Mouse (Mus musculus): ENCODE data around the gene Src. TPM values are rescaled to one million over a fixed set of nuclear protein-coding genes. Genes with fewer than 3 reads are reported as not detected.
A peak's percentile ranks its signal among the peaks of the same experiment; 100 is the strongest.

The Src gene
- polyA plus RNA-seq, 1 experiment: 24.6 TPM

DNA sequence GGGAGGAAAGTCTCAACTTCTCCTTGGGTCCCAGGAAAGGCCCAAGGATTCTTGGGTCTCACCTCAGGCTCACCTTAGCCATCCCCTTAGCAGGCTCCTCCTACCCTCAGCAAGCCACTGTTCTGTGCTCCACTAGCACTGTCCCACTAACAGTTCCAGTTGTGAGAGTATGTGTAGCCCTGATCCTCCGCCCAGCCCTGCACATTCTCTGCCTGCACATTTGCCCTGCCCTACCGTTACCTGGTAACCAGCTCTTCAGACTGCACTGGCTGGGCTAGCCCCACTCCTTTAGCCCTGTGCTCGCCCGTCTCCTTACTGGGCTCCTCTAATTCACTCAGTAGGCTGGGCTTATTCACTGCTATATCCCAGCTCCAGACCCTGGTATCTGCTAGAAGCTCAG lies 2.2 kb downstream of the Src start:
- Histone ChIP-seq H3K4me1 (replicated peaks; ENCODE audit: control insufficient read depth, insufficient read depth, low read length) (no peaks in the 10 kb centered on the region), H3K36me3 (ENCODE audit: control insufficient read depth, insufficient read depth, low read length) (no peaks in the 10 kb centered on the region), H3K27ac (ENCODE audit: control insufficient read depth, insufficient read depth, low read length) (no peak overlapping the region), H3K4me3 (ENCODE audit: control insufficient read depth, insufficient read depth, low read length) (no peak overlapping the region), H3K27me3 (ENCODE audit: control insufficient read depth, insufficient read depth, low read length) (peaks cover 10% of the 10 kb centered on the region)
- 97% methylated on average over 4 of the region's 4 CpGs for WGBS
- TF ChIP-seq CTCF (IDR thresholded peaks at IDR 0.05; ENCODE audit: borderline replicate concordance, control insufficient read depth, extremely low read depth, insufficient read depth, low read length, poor library complexity) (no peak), POLR2A (IDR thresholded peaks at IDR 0.05; ENCODE audit: control insufficient read depth, extremely low read depth, insufficient read depth, low read length, poor library complexity) (no peak)
- no peak for DNase-seq

DNA sequence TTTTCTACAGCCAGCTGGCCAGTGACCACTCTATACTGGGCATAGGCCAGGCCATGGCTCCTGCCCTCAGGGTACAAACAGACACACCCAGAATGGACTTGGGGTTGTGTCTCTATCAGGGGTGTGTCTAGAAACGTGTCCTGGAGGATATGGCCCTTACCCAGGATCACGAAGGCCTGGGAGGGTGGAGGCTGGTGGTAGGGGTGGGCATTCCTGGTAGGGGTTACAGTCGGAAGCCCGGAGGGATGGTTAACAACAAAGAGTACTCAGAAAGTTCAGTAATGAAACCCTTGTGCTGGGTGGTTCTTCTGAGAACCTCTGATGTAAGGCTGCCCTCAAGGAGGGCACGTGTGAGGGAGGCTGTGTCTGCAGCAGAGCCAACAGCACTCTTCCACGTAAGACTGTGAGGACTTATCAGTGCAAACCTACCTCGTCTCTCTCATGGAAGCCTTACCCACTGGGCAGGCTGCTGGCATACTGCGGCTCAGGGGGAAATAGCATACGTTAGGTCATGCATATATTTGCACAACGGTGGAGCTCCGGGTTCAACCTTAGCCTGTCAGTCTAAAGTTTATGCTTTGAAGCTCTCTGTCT lies 3.9 kb downstream of the Src start:
- H3K27me3 ChIP-seq (ENCODE audit: control insufficient read depth, insufficient read depth, low read length): peaks cover 10% of the 10 kb centered on the region
- DNase-seq: no peak
- no peaks in the 10 kb centered on the region for H3K4me1 ChIP-seq (replicated peaks; ENCODE audit: control insufficient read depth, insufficient read depth, low read length)
- no peak overlapping the region for H3K4me3 ChIP-seq (ENCODE audit: control insufficient read depth, insufficient read depth, low read length)
- H3K36me3 ChIP-seq (ENCODE audit: control insufficient read depth, insufficient read depth, low read length): no peaks in the 10 kb centered on the region
- TF ChIP-seq CTCF (IDR thresholded peaks at IDR 0.05; ENCODE audit: borderline replicate concordance, control insufficient read depth, extremely low read depth, insufficient read depth, low read length, poor library complexity): no peak
- TF ChIP-seq POLR2A (IDR thresholded peaks at IDR 0.05; ENCODE audit: control insufficient read depth, extremely low read depth, insufficient read depth, low read length, poor library complexity): no peak
- 90% methylated on average over 11 of the region's 11 CpGs for WGBS
- H3K27ac ChIP-seq (ENCODE audit: control insufficient read depth, insufficient read depth, low read length): no peak overlapping the region

DNA sequence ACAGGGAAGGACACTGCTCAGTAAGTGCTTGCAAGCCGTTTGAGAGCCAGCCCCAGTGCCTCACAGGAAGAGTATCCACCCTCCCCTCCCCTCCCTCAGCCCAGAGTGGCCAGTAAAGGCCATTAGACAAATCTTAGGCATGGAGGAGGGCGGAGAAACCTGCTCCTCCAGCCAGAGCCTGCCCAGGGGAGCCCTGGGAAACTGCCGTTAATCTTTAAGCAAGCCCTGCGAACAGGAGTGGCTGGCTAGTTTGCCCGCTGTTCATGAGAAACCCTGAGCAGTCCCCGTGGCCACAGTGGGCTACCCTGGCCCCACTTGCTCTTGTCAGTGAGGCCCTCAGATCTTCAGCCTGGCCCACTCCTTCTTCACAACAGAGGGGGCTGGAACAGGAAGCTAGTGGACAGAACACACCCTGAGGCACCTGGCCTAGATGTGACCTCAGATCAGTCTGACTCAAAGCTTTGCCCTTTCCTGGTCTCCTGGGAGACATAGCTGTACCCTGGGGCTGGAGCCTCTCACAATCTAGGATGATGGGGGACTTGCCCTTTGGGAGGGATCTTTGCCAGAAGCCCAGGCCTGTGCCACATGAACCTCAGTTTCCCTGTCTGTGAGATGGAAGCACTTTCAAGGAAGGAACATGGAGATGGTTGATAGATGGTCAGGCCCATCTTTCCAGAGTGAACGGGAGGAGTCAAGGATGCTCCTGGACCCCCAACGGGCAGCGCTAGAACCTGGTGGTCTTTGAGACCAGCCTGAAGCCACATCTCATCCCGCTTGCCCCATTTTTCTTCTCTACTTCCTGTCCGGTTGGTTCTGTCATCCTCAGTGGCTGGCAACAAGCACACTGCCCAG lies 4.8 kb downstream of the Src start:
- no peak for TF ChIP-seq CTCF (IDR thresholded peaks at IDR 0.05; ENCODE audit: borderline replicate concordance, control insufficient read depth, extremely low read depth, insufficient read depth, low read length, poor library complexity)
- TF ChIP-seq POLR2A (IDR thresholded peaks at IDR 0.05; ENCODE audit: control insufficient read depth, extremely low read depth, insufficient read depth, low read length, poor library complexity): no peak
- Histone ChIP-seq H3K4me3 (ENCODE audit: control insufficient read depth, insufficient read depth, low read length) (no peak overlapping the region), H3K4me1 (replicated peaks; ENCODE audit: control insufficient read depth, insufficient read depth, low read length) (no peaks in the 10 kb centered on the region), H3K27me3 (ENCODE audit: control insufficient read depth, insufficient read depth, low read length) (peaks cover 10% of the 10 kb centered on the region), H3K36me3 (ENCODE audit: control insufficient read depth, insufficient read depth, low read length) (no peaks in the 10 kb centered on the region), H3K27ac (ENCODE audit: control insufficient read depth, insufficient read depth, low read length) (no peak overlapping the region)
- DNase-seq: no peak
- whole genome bisulfite sequencing: 85% methylated on average over 11 of the region's 11 CpGs

DNA sequence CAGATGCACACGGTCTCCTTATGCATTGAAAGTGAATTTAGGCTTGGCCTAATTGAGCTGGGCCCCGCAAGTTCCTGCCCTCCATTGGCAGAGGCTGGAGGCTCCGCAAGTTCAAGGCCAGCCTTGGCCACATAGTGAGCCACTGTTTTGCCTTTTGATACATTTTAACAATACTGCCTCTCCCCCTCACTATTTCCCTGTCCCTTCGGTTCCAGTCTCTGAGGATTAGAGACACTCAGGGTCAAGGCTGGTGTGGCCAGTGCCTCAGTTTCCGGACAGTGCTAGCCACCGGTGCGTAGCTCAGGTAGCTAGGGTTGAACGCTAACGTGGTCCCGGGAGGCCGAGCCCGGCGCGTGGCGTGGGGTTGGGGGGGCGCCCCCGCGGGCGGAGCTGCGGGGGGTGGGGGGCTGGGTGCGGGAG lies 5.5 kb downstream of the Src start:
- Histone ChIP-seq H3K27ac (ENCODE audit: control insufficient read depth, insufficient read depth, low read length) (no peak overlapping the region), H3K4me3 (ENCODE audit: control insufficient read depth, insufficient read depth, low read length) (peak overlapping the region; percentile 15; the same call in 1 of the 2 replicates), H3K27me3 (ENCODE audit: control insufficient read depth, insufficient read depth, low read length) (peaks cover 10% of the 10 kb centered on the region), H3K36me3 (ENCODE audit: control insufficient read depth, insufficient read depth, low read length) (no peaks in the 10 kb centered on the region), H3K4me1 (replicated peaks; ENCODE audit: control insufficient read depth, insufficient read depth, low read length) (no peaks in the 10 kb centered on the region)
- TF ChIP-seq POLR2A (IDR thresholded peaks at IDR 0.05; ENCODE audit: control insufficient read depth, extremely low read depth, insufficient read depth, low read length, poor library complexity) (no peak), CTCF (IDR thresholded peaks at IDR 0.05; ENCODE audit: borderline replicate concordance, control insufficient read depth, extremely low read depth, insufficient read depth, low read length, poor library complexity) (no peak)
- WGBS: 14% methylated on average over 21 of the region's 21 CpGs
- no peak for DNase-seq

DNA sequence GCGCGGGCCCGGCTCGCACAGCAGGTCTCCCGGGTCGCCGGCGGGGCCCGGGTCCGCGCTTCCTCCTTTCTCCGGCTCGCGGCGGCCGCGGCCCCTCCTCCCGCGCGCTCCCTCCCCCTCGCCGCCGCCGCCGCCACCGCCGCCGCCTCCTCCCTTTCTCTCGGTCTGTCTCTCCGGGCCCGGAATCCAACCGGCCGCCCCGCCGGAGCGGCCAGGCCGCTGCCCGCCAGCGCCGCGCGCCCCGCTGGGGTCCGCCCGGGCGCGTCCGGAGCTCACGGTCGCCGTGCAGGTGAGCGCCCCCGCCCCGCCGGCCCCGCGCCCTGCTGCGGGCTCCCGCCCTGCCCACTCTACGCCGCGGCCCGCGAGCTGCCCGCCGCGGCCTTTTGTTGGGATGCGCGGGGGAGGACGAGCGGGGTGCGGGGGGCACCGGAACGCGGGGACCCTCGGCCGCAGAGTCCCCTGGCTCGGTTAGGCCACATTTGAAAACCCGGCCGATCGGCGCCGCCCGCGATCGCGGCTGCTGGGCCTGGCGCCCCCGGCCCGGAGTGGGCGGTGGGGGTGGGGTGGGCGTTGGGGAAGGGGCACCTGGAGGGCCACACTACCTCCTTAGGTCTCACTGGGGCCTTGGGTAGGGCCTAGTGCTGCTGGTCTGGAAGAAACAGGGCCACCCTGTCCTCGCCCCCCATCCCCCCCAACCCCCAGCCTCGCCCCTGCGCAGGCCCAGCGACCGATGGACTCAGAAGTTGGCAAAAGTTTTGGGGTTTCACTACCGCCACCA lies 6.1 kb downstream of the Src start:
- Histone ChIP-seq H3K27me3 (ENCODE audit: control insufficient read depth, insufficient read depth, low read length) (peaks cover 10% of the 10 kb centered on the region), H3K36me3 (ENCODE audit: control insufficient read depth, insufficient read depth, low read length) (no peaks in the 10 kb centered on the region), H3K4me3 (ENCODE audit: control insufficient read depth, insufficient read depth, low read length) (peak overlapping the region; percentile 33), H3K27ac (ENCODE audit: control insufficient read depth, insufficient read depth, low read length) (no peak overlapping the region), H3K4me1 (replicated peaks; ENCODE audit: control insufficient read depth, insufficient read depth, low read length) (no peaks in the 10 kb centered on the region)
- peak; percentile 20 for DNase-seq
- TF ChIP-seq CTCF (IDR thresholded peaks at IDR 0.05; ENCODE audit: borderline replicate concordance, control insufficient read depth, extremely low read depth, insufficient read depth, low read length, poor library complexity) (no peak), POLR2A (IDR thresholded peaks at IDR 0.05; ENCODE audit: control insufficient read depth, extremely low read depth, insufficient read depth, low read length, poor library complexity) (no peak)
- 6% methylated on average over 88 of the region's 98 CpGs for WGBS
